Mouse (Mus musculus) embryo, embryonic 10 days (tissue): ENCODE results near the gene Gm37240.

Experiments
- DNase-seq: peaks from one replicate; pipeline ENCODE4 v3.0.0-alpha.2; 2015; ENCODE audit warnings: low spot score

Gene Gm37240

DNA sequence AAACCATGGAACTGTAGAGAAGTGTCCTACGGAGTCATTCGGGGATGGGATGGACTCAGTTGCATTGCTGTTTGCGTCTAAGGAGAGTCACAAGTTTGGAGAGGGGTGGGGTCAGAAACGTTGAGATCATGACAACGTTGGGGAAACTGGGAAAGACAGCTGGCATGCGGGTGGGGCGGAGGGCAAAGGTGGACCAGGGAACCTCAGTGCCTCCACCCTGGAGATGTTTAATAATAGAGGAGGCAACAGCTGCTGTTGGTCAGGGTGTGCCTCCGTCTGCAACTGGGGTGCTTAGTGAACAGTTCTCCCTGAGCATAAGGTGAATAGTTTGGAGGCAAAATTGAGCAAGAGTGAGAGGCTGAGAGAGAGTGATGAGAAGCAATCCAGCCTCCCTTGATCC is 758.8 kb downstream of the Gm37240 start:
- no peak for DNase-seq

DNA sequence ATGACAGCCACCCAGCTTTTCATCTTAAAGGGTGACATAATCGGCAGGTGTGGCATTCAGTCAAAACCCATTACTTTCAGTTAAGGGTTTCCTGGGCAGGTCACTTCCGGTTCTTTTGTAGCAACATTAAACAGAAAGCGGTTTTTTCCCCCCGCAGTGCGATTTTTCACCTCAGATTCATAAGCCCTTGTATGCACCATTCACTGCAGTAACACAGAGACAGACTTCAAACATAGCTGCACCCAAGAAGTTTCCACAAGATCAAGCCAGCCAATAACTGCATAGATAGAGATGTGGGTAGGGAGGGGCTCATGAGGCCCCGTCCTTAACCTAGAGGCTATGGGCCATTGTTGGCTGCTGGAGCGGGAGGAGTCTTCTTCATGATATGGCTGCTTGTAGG is 760.3 kb downstream of the Gm37240 start:
- DNase-seq: no peak

DNA sequence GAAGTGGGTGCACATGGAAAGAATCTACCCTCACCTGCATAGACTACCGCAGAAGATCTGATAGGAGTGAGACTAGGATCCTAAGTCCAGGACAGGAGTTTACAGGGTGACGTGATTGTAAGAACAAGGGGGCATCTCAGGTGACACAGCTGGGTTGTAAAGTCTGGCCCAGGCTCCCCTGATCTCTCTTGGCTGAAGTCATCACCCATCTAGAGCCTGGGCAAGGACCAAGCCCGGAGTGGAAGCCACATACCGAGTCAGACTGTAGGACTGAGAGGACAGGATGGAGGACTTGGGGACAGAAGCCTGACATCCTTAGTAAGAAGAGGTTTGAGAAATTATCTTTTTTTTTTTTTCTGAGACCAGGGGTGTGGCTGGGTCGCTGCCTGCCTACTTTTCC is 761.8 kb downstream of the Gm37240 start:
- DNase-seq: no peak

DNA sequence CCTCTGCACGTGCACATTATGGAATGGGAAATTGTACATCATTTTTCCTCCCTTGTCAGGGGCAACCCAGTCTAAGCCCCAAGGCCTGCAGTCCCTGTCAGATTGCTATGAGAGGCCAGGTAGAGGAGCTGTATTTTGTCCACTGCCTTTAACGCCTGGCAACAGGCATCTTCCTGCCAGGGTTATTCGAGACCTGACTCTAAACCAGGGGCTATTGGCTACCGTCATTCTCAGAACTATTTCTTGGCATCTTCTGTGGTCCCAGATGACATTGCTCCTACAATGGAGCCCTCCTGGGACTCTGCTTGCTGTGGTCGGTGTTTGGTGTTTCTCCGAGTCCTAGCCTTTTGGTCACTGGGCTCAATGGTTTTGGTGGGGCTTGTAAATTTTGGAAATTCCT is 762.4 kb downstream of the Gm37240 start:
- DNase-seq: no peak

DNA sequence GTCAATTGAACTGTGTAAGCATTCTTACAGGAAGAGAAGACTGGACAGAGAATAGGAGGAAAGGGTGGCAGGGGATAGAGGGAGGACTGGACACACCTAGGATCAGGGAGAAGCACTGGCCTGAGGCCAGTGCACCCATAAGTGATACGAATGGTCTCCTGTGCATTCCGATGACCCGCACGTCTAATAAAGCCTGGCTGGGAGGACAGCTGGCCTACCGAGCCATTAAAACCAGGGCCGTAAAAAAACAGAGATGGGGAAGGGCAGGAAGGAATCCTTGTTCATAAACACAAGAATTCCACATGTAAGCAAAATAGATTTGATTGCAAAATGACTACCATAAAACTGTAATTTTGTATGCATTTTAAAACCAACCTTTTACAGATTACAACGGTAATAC is 762.9 kb downstream of the Gm37240 start:
- no peak for DNase-seq

DNA sequence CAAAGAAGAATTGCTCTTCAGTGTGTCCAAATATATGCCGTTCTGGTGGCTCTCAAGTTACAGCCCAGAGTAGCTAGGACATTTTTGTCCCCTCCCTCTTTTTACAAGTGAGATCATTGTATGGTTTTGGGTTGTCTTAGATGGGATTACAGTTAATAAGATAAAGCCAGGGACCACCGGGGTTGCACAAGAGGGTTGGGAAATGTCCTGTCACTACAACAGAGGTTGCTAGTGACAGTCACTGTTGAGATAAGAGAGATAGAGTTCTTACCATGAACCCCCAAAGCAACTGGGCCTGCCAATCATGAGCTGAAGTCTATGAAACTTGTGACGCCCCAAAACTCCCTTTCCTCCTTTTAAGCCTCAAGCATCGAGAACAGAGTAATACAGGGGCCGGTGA is 769.6 kb downstream of the Gm37240 start:
- DNase-seq: no peak

DNA sequence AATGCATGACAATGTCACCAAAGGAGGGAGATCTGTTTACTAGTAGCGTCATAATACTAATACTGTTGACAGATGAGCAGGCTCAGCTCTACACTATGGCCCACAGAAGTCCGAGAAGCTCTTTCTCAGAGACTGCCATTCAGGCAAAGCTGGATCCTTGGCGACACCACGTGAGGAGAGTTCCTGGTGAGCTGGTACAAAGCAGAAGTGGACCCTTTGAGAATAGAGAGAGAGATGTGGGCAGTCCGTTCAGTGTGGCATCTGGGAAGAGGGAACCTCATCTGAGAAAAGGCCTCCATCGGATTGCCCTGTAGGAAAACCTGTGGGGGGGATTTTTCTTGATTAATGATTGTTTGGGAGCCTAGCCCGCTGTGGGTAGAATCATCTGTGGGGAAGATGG is 770.3 kb downstream of the Gm37240 start:
- DNase-seq: no peak

DNA sequence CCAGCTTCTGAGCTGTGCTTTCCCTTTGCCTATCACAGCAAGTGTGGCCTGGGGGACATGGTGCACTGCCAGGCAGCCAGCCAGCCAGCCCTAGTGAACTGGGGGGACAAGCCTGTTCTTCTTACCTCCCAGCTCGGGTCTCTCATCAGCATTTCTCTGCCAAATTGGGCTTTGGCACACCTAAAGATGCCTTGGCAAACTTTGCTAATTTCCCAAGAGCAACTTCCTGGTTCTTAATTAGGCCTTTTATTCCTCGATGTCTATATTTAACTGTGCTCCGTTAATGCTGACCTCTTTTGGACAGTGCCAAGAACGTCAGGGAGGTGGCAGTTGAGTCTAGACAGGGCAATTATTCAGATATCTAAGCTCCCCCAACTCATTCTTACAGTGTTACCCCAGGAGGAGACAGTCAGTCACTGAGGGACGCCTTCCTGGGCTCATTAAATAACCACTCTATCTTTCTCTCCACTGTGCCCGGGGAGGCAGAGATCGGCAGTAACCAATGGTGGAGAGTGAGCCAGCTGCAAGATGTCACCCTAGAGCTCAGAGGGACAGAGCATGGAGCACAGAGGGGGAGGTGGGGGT is 771.3 kb downstream of the Gm37240 start:
- DNase-seq: no peak

DNA sequence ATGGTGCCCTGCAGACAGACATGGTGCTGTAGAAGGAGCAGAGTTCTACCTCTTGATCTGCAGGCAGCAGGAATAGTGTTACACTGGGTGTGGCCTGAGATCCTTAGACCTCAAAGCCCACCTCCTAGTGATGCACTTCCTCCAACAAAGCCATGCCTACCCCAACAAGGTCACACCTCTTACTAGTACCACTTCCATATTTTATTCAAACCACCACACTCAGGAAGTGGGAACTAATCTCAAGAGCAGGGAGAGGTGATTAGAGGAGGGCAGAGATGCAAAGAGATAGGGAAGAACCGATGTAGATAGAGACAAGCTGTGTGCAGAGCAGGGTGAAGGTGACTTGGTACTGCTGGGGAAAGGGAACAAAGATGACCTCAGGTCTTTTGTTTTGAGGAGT is 773.8 kb downstream of the Gm37240 start:
- DNase-seq: no peak

DNA sequence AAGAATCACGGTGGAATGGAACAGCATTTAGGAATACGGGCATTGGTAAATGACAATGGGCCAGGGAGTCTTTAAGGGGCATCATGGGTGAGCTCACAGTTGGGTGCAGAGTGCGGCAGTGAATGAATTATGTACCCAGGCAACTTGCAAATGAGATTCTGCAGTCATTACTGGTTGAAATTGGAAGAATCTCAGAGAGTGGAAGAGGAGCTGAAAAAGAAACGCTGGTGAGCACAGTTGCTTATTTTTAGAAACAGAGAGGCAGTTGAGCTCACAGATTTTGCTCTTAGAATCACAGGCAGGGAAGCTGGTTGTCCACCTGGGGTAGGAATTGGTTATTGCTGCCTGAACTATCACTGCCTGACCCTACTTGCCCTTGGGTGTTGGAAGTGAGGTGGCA is 776.6 kb downstream of the Gm37240 start:
- DNase-seq: no peak

DNA sequence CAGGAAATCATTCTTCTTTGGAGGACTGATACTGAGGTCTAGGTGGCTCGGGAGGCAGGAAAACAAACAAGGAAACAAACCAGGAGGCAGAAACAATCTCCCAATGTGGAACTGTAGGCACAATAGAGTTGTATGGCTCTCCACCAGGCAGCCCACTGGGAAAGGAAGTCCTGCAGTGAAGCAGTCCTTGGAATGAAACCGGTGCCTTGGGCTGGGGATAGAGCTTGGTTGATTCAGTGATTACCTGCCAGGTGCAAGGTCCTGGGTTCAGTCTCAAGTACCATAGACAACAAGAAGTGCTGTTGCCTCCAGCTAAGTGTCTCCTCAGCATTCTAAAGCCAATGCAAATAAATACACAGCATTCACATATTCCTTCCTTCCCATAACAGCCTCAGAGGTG is 778.1 kb downstream of the Gm37240 start:
- DNase-seq: no peak

DNA sequence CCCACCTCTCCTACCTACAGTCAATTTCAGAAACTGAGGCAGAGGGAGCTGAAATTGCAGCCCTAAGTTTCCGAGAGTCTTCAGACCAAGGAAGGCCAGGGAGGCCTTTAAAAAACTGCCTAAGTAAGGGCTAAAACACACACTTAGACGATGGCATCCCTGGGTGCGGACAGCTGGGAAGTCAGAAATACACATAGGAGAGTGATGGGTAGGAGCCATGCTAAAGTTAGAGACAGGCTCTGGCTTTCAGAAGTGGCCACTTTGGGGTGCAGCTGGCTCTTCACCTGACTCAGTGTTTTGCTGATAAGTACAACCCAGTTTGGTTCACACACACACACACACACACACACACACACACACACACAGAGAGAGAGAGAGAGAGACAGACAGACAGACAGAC is 778.9 kb downstream of the Gm37240 start:
- DNase-seq: no peak

DNA sequence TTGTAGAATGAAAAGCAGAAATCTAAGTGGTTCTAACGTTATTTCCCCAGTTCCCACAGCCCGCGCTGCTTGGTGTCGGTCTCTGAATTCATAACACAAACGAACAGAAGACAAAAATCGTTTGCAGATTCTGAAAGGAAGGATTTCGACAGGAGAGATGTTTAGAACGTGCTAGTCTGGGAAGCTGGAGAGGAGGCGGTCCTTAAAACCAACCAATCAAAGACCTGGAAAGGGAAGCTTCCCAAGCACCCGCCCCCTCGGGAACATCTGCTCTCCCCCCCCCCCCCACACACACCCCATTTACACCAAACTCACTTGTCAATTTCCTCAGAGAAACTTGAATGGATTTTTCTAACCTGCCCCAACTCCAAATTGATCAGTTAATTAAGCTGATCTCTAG is 780.4 kb downstream of the Gm37240 start:
- DNase-seq: no peak

DNA sequence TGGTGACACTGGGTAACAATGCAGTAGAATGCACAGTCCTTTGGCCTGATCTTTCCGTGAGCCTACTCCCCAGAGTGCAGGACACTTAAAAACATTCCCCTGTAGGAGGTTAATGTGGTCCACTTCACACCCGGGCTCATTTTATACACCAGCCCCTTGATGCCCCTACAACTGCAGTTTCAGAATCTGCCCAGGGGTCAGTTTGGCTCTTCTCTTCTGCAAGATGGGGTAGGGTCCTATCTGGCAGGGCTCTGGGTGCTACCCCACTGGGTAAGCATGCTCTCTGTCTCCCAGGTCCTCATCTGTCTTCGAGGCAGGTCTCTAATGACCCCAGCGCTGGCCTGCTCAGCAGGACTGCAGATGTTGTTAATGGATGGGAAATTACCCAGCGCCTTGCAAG is 783.0 kb downstream of the Gm37240 start:
- no peak for DNase-seq

DNA sequence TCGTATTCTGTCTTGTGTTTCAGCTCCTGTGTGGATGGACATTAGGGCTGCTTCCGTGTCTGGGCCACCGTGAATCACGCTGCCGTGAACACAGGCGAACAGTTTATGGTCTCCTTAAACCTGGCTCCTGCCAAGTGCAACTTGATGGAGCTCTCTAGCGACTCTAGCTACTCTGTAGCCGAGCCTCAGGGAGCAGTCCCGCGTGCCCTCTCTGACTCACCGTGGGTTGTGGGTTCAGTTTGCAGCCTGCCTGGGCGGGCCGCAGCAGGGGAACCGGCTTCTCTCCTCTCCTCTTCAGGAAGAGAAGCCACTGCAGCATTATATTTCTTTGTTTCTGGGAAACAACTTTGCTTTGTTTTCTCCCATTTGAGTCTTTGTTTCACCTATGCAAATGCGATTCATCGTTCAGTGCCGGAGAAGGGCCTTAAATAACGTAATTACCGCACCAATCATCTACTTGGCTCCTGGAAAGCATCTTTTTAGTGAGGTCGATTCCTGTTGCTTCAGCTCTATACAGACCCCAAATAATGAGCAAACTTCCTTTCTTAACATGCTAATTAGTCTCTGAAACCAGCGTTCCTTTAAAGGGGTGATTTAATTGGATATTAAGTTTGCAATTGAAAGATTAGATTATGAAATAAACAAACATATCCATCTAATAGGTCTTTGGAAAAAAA is 806.3 kb downstream of the Gm37240 start:
- DNase-seq: no peak

DNA sequence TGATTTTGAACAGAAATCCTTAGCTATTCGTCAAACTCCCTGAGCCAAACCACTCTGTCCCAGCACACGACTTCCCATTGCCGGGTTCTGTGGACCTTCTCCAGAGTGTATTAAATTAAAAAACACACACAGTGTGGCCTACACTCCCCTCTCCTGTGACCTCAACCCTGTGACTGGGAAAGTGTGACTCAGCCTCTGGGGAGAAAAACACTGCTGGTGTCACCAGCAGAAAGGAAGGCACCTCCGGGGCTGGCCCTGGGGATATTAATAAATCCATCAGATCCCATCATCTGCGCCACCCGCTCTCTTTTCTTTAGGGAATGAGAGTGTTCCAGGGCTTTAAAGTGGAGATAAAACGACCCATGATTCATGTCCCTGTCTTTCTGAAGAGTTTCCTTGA is 823.2 kb downstream of the Gm37240 start:
- DNase-seq: no peak

DNA sequence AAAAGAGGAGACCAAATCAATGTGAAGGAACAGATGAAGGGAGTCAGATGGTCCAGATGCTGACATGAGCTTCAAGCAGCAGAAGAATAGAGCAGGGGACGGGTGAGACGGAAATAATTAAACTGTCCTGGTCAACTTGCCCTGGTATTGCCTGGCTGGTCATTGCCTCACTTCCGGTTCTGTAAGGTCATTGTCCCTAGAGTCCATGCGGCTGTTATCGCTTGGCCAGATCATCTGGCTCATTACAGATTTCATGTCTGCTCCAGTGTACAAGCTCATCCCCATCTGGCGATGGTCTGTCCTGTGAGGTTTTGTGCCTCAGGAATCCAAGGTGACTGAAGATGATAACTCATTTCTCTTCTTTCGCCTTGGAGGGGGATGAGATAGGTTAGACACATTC is 827.2 kb downstream of the Gm37240 start:
- no peak for DNase-seq

DNA sequence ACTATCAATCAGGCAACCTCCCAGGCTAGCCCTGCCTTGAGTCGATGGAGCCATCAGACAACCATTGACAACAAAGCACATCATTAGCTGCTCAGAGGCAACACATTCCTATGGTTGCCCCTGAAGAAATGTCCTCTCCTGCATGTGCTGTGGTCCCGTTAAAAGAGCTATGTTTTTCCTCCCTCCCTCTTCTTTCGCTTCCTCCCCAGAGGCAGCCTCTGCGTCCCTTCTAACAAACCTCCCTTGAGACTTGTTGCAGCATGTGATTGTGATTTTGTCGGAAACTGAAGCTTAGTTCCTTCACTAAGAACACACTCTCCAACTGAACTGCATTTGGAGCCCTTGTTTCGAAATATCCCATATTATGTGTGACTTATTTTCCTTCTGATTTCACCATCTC is 830.1 kb downstream of the Gm37240 start:
- no peak for DNase-seq

DNA sequence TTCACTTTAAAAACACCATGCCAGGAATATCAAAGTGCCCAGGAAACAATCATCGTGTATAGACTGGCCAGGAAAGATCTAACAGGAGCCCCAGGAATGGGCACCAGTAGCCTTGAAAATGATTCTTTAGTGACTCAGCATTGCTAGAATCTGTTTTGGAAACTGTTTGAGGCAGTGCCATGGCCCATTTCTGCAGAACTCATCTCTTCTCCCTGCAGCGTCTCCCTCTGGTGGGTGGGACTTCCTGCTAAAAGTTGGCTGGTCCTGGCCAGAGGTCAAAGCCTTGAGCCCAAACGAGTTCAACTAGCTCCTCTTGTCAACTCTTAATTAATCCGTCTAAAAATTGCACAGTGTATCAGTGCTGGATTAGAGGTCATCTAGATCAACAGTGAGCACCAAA is 833.8 kb downstream of the Gm37240 start:
- DNase-seq: no peak

DNA sequence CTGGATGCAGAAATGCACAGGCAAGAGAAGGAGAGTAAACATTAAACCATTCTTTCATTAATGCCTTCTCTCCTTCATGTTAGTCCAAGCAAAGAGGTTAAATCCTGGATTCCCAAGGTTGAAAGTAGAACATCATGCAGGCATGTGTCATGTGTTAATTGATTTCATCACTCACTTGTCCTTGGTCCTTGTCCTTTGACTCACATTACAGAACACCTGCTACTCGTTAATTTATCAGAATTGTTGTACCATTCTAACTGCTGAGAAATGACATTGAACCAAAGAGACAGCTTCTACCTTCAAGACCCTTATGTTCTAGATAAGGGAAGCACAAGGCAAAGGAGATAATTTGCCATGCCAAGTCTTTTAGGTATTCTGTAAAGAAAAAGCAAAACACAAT is 835.1 kb downstream of the Gm37240 start:
- DNase-seq: no peak

DNA sequence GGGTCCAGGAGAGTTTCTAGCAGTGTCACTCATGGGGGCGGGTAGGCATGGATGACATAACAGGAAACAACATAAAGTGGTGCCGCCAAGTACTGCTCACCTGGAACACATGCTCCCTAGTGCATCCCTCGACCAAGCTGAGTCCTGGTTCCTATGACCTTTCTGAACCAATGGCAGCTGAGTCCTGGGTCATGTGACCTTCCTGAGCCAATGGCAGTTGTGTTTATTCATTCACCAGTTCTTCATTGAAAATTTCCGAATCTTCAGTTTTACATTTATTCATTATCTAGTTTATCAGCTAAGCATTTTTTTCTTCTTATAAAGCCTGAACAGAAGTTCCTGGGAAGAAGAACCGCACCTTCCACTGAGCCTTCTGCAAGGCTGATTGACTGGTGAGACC is 838.7 kb downstream of the Gm37240 start:
- no peak for DNase-seq

DNA sequence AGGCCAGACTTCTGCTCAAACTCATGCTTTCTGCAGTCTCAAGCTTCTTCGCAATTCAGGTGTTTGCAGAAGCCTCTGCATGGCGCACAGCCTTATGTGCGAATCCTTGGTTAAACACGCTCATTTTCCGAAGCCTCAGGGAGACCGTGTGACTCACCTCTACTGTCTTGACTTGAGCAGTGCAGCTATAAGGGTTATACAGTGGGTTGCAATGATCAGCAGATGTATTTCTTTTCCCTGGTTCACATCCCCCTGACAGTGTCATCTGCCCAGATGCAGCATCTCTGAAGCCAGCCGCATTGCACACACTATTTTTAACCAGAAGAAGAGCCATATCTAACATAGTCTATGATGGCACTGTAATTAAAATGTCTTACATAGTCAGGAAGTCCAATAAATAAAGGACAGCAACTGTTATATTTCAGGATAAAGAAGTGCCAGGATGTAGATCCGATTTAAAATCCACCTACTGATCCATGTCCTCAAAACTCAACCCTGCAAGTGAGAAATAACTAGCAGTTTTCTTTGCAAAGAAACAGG is 843.6 kb downstream of the Gm37240 start:
- no peak for DNase-seq

DNA sequence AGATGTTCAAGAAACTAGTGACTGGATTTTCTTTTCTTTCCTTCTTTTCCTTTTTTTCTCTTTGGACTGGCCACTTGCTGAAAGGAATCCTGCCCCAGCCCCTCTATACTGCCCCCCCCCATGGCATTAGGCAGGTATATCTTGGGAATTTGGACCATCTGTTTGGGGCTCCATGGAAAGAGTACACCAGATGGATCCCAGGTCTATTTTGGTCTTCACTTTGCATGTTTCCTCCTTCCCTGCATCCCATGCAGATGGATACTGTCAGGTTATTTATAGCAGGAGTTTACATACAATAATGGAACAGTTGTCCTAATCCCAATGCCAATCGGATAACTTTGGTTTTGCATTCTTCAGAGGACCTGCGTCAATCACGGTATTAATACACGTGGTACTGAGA is 845.2 kb downstream of the Gm37240 start:
- no peak for DNase-seq

DNA sequence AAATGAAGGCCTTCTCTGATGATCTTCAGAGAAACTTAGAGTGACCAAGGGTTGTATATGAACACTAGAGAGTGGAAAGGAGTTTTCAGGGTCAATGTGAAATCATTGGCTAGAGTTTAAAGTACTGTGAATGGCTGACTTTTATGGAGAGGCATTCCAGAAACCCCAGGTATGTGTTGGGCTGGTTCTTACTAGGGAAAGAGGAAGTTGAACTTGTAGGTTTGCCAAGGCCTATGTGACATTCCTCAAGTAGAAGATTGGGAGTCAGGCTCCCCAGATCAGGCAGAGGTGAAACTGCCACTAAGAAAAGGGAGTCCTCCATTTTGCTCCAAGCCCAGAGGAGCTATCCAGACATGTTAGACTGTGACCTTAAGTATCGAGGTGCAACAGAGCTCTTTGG is 858.2 kb downstream of the Gm37240 start:
- no peak for DNase-seq
